Mouse (Mus musculus): ENCODE measurements at regions not wholly inside any gene's neighbourhood (a gene's known extent, or its start where the extent isn't known, plus 50 kb on each side); places are given as distances from the start of the nearest gene placed in this dataset.

GRCm38 (mm10) chr6:7790040-7790439 lies 54.6 kb upstream of the C1galt1 start:
- no peak overlapping the region for H3K4me3 ChIP-seq (ENCODE audit: control insufficient read depth in 1 of 2, insufficient read depth in 1 of 2, low read depth in 2 of 2, low read length in 2 of 2)
- H3K27me3 ChIP-seq (ENCODE audit: control insufficient read depth in 1 of 2, insufficient read depth in 2 of 2, low read length in 2 of 2): no peaks in the 10 kb centered on the region; a peak in 2 of 4 replicates
- H3K9ac ChIP-seq (ENCODE audit: control insufficient read depth, low read depth, low read length, poor library complexity, severe bottlenecking): no peak overlapping the region
- no peak for DNase-seq (ENCODE audit: low read depth, low spot score)
- H3K79me2 ChIP-seq (ENCODE audit: control insufficient read depth, insufficient read depth, low read length, poor library complexity): no peaks in the 10 kb centered on the region
- no peak overlapping the region for H3K27ac ChIP-seq (ENCODE audit: control insufficient read depth, low read depth, low read length)
- H3K36me3 ChIP-seq (ENCODE audit: control insufficient read depth in 1 of 2, insufficient read depth in 2 of 2, low read length in 2 of 2): no peaks in the 10 kb centered on the region
- H3K4me1 ChIP-seq (ENCODE audit: control insufficient read depth in 1 of 2, insufficient read depth in 2 of 2, low read length in 2 of 2): no peaks in the 10 kb centered on the region
- TF ChIP-seq JUND (IDR thresholded peaks at IDR 0.05; ENCODE audit: low read depth, low read length) (no peak), MYB (IDR thresholded peaks at IDR 0.05; ENCODE audit: low read depth, low read length) (no peak), POLR2AphosphoS5 (IDR thresholded peaks at IDR 0.05; ENCODE audit: borderline replicate concordance, low read depth, low read length) (no peak), TBP (IDR thresholded peaks at IDR 0.05; ENCODE audit: low read depth, low read length) (no peak), ZNF384 (IDR thresholded peaks at IDR 0.05; ENCODE audit: low read depth, low read length) (no peak), RCOR1 (IDR thresholded peaks at IDR 0.05; ENCODE audit: low read depth, low read length) (no peak), MAFK (IDR thresholded peaks at IDR 0.05; ENCODE audit: borderline replicate concordance, low read depth, low read length) (no peak), USF2 (IDR thresholded peaks at IDR 0.05; ENCODE audit: borderline replicate concordance in 1 of 2, insufficient read depth in 1 of 2, low read depth in 1 of 2, low read length in 2 of 2) (no peak), MAZ (IDR thresholded peaks at IDR 0.05; ENCODE audit: low read depth, low read length) (no peak), POLR2AphosphoS2 (IDR thresholded peaks at IDR 0.05; ENCODE audit: low read length) (no peak), CTCF (IDR thresholded peaks at IDR 0.05 in 2 of 3, conservative IDR thresholded peaks at IDR 0.05 in 1 of 3; ENCODE audit: control insufficient read depth in 1 of 3, insufficient read depth in 1 of 3, low read depth in 2 of 3, low read length in 3 of 3, poor library complexity in 1 of 3, severe bottlenecking in 1 of 3) (no peak), BHLHE40 (IDR thresholded peaks at IDR 0.05; ENCODE audit: borderline replicate concordance, low read depth, low read length) (no peak), NRF1 (IDR thresholded peaks at IDR 0.05; ENCODE audit: insufficient read depth, low read depth, low read length, poor library complexity, severe bottlenecking) (no peak), CHD1 (IDR thresholded peaks at IDR 0.05; ENCODE audit: low read depth, low read length) (no peak), POLR2A (IDR thresholded peaks at IDR 0.05; ENCODE audit: control insufficient read depth in 1 of 2, insufficient read depth in 1 of 2, low read depth in 1 of 2, low read length in 2 of 2, poor library complexity in 1 of 2) (no peak)
- no peaks in the 10 kb centered on the region for H3K9me3 ChIP-seq (replicated peaks; ENCODE audit: insufficient read depth, low read length)

- H3K9ac ChIP-seq (ENCODE audit: control insufficient read depth, low read depth, low read length, poor library complexity, severe bottlenecking): no peak overlapping the region
- H3K4me1 ChIP-seq (ENCODE audit: control insufficient read depth in 1 of 2, insufficient read depth in 2 of 2, low read length in 2 of 2): no peaks in the 10 kb centered on the region
- H3K27me3 ChIP-seq (ENCODE audit: control insufficient read depth in 1 of 2, insufficient read depth in 2 of 2, low read length in 2 of 2): no peaks in the 10 kb centered on the region; a peak in 2 of 4 replicates
- H3K9me3 ChIP-seq (replicated peaks; ENCODE audit: insufficient read depth, low read length): no peaks in the 10 kb centered on the region
- no peak for DNase-seq (ENCODE audit: low read depth, low spot score)
- no peak overlapping the region for H3K27ac ChIP-seq (ENCODE audit: control insufficient read depth, low read depth, low read length)
- H3K36me3 ChIP-seq (ENCODE audit: control insufficient read depth in 1 of 2, insufficient read depth in 2 of 2, low read length in 2 of 2): no peaks in the 10 kb centered on the region
- TF ChIP-seq MAFK (IDR thresholded peaks at IDR 0.05; ENCODE audit: borderline replicate concordance, low read depth, low read length) (no peak), SMC3 (IDR thresholded peaks at IDR 0.05; ENCODE audit: low read depth, low read length) (no peak), ZC3H11A (IDR thresholded peaks at IDR 0.05; ENCODE audit: low read depth, low read length) (no peak), TAL1 (IDR thresholded peaks at IDR 0.05; ENCODE audit: low read length) (no peak), EP300 (IDR thresholded peaks at IDR 0.05; ENCODE audit: low read depth in 1 of 2, low read length in 2 of 2) (no peak), MYB (IDR thresholded peaks at IDR 0.05; ENCODE audit: low read depth, low read length) (no peak), KAT2A (conservative IDR thresholded peaks at IDR 0.05; ENCODE audit: low read depth, low read length) (no peak), MEF2A (IDR thresholded peaks at IDR 0.05; ENCODE audit: extremely low read depth, insufficient replicate concordance, low read depth, low read length, poor library complexity, severe bottlenecking) (no peak), SIN3A (IDR thresholded peaks at IDR 0.05; ENCODE audit: low read length) (no peak), ZNF384 (IDR thresholded peaks at IDR 0.05; ENCODE audit: low read depth, low read length) (no peak), RCOR1 (IDR thresholded peaks at IDR 0.05; ENCODE audit: low read depth, low read length) (no peak), ETS1 (IDR thresholded peaks at IDR 0.05; ENCODE audit: low read depth, low read length) (no peak), POLR2AphosphoS2 (IDR thresholded peaks at IDR 0.05; ENCODE audit: low read length) (no peak), ZKSCAN1 (IDR thresholded peaks at IDR 0.05; ENCODE audit: low read depth, low read length) (no peak), E2F4 (IDR thresholded peaks at IDR 0.05; ENCODE audit: borderline replicate concordance, low read depth, low read length) (no peak), MAZ (IDR thresholded peaks at IDR 0.05; ENCODE audit: low read depth, low read length) (no peak), TBP (IDR thresholded peaks at IDR 0.05; ENCODE audit: low read depth, low read length) (no peak), CTCF (IDR thresholded peaks at IDR 0.05 in 2 of 3, conservative IDR thresholded peaks at IDR 0.05 in 1 of 3; ENCODE audit: control insufficient read depth in 1 of 3, insufficient read depth in 1 of 3, low read depth in 2 of 3, low read length in 3 of 3, poor library complexity in 1 of 3, severe bottlenecking in 1 of 3) (no peak), ELF1 (IDR thresholded peaks at IDR 0.05; ENCODE audit: low read depth, low read length) (no peak), NELFE (IDR thresholded peaks at IDR 0.05; ENCODE audit: low read depth, low read length) (no peak)
- H3K4me3 ChIP-seq (ENCODE audit: control insufficient read depth in 1 of 2, insufficient read depth in 1 of 2, low read depth in 2 of 2, low read length in 2 of 2): no peak overlapping the region
- no peaks in the 10 kb centered on the region for H3K79me2 ChIP-seq (ENCODE audit: control insufficient read depth, insufficient read depth, low read length, poor library complexity)
Observed at GRCm38 (mm10) chr6:7789071-7789470, 55.6 kb upstream of the C1galt1 start.
